In the genomic region with DNA sequence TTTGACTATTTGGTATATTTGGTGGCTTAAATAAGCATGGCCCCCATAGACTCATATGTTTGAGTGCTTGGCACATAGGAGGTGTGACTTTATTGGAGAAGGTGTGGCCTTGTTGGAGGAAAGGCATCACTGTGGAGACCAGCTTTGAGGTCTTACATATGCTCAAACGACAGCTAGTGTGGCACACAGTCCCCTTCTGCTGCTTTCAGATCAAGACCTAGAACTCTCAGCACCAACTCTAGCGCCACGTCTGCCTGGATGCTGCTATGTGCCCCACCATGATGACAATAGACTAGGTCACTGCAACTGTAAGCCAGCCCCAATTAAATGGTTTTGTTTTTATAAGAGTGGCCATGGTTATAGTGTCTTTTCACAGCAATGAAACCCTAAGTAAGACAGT, we compare ENCODE assay signal across 18 mouse cellular contexts. TPM values are rescaled to one million over a fixed set of nuclear protein-coding genes. Genes with fewer than 3 reads are reported as not detected.
DNase-seq lines count a peak whose midpoint lies in the region; ATAC-seq and TF ChIP-seq lines count a peak whose summit lies in the region.
"Had no signal": no experiment of that assay in that cellular context is flagged by ENCODE, and none has a peak within 500 bp of the region (broad histone marks: within the 10 kb centered on the region; RNA-seq: fewer than 3 reads in every experiment).

No protein-coding gene starts in this region.

- H3K9ac ChIP-seq in heart, adult 2 months (ENCODE audit: low read depth, low read length): no peak overlapping the region
- H3K9ac ChIP-seq in hindbrain, embryonic 13.5 days: no peak overlapping the region
- H3K9ac ChIP-seq in forebrain, embryonic 13.5 days: no peak overlapping the region
- H3K9ac ChIP-seq: kidney, embryonic 15.5 days; limb, embryonic 12.5 days; stomach, embryonic 15.5 days had no signal

- no peak overlapping the region for H3K4me2 ChIP-seq in hindbrain, embryonic 13.5 days
- no peak overlapping the region for H3K4me2 ChIP-seq in forebrain, embryonic 13.5 days

- intact Hi-C loops in heart, adult 2 months (cut with DNase I): loop anchor here (2.0 kb wide), 1 partner anchor 78 kb away; no protein-coding TSS in a partner anchor
- intact Hi-C loops in heart, postnatal 14 days (cut with DNase I): loop anchor here (2.0 kb wide), 1 partner anchor 72 kb away; a partner anchor contains a TSS

- no peak for DNase-seq in heart, adult 2 months
- DNase-seq in heart, postnatal 14 days: no peak
- DNase-seq in A20 (ENCODE audit: low read depth, low spot score): peak; percentile 42
- DNase-seq in brain, adult 2 months (ENCODE audit: low read depth, low spot score): peak; percentile 2
- peak; percentile 25 for DNase-seq in thymus, adult 2 months
- no peak for DNase-seq in adrenal gland, adult 8-10 months
- DNase-seq: heart, postnatal 4 days; lung, embryonic 14.5 days had no signal

- WGBS in heart, adult 2 months: 72% methylated on average over 3 of the region's 3 CpGs
- 43% methylated on average over 3 of the region's 3 CpGs for WGBS in thymus, adult 2 months
- 66% methylated on average over 3 of the region's 3 CpGs for WGBS in hindbrain, embryonic 13.5 days
- WGBS in forebrain, embryonic 13.5 days: 78% methylated on average over 3 of the region's 3 CpGs

- peak overlapping the region; percentile 93; the same call in 1 of the 2 replicates for H3K27ac ChIP-seq in heart, adult 2 months
- peak overlapping the region; percentile 87 for H3K27ac ChIP-seq in thymus, adult 2 months (ENCODE audit: control insufficient read depth, insufficient read depth, low read length)
- no peak overlapping the region for H3K27ac ChIP-seq in hindbrain, embryonic 13.5 days
- no peak overlapping the region for H3K27ac ChIP-seq in forebrain, embryonic 13.5 days
- H3K27ac ChIP-seq: macrophage; stomach, embryonic 15.5 days had no signal

- H3K4me3 ChIP-seq in heart, adult 2 months: no peak overlapping the region
- no peak overlapping the region for H3K4me3 ChIP-seq in thymus, adult 2 months (ENCODE audit: control insufficient read depth, insufficient read depth, low read length)
- H3K4me3 ChIP-seq in hindbrain, embryonic 13.5 days: no peak overlapping the region
- H3K4me3 ChIP-seq in forebrain, embryonic 13.5 days: no peak overlapping the region

- peaks cover 2% of the 10 kb centered on the region; the same call in 1 of the 2 replicates for H3K79me2 ChIP-seq in heart, adult 2 months (replicated peaks; ENCODE audit: control insufficient read depth, insufficient read depth, low read length)

- no peak for TF ChIP-seq CTCF in heart, adult 2 months (IDR thresholded peaks at IDR 0.05)
- no peak for TF ChIP-seq CTCF in thymus, adult 2 months (IDR thresholded peaks at IDR 0.05; ENCODE audit: borderline replicate concordance, control insufficient read depth, extremely low read depth, insufficient read depth, low read length, poor library complexity)

- no peak for TF ChIP-seq POLR2A in heart, adult 2 months (IDR thresholded peaks at IDR 0.05; ENCODE audit: insufficient read depth, low read depth, low read length)
- no peak for TF ChIP-seq POLR2A in thymus, adult 2 months (IDR thresholded peaks at IDR 0.05; ENCODE audit: control insufficient read depth, extremely low read depth, insufficient read depth, low read length, poor library complexity)

- no peak for ATAC-seq in hindbrain, embryonic 13.5 days (ENCODE audit: low FRiP score)
- no peak for ATAC-seq in forebrain, embryonic 13.5 days

- H3K27me3 ChIP-seq in heart, adult 2 months (ENCODE audit: control insufficient read depth, insufficient read depth, low read length): peaks cover 2% of the 10 kb centered on the region; the same call in 1 of the 2 replicates
- no peaks in the 10 kb centered on the region for H3K27me3 ChIP-seq in thymus, adult 2 months (ENCODE audit: control insufficient read depth, insufficient read depth, low read length)
- no peaks in the 10 kb centered on the region for H3K27me3 ChIP-seq in hindbrain, embryonic 13.5 days
- H3K27me3 ChIP-seq in forebrain, embryonic 13.5 days: no peaks in the 10 kb centered on the region
- H3K27me3 ChIP-seq: CH12.LX; midbrain, embryonic 15.5 days; stomach, embryonic 15.5 days had no signal

- TF ChIP-seq EP300 in heart, adult 2 months (IDR thresholded peaks at IDR 0.05; ENCODE audit: insufficient read depth, low read depth, low read length): no peak

- peaks cover 3% of the 10 kb centered on the region for H3K36me3 ChIP-seq in heart, adult 2 months (ENCODE audit: control insufficient read depth, insufficient read depth, low read length)
- no peaks in the 10 kb centered on the region for H3K36me3 ChIP-seq in thymus, adult 2 months (ENCODE audit: control insufficient read depth, insufficient read depth, low read length)
- H3K36me3 ChIP-seq in hindbrain, embryonic 13.5 days: no peaks in the 10 kb centered on the region
- no peaks in the 10 kb centered on the region for H3K36me3 ChIP-seq in forebrain, embryonic 13.5 days (ENCODE audit: poor library complexity, severe bottlenecking)
- H3K36me3 ChIP-seq: embryonic facial prominence, embryonic 10.5 days; heart, embryonic 10.5 days; kidney, embryonic 15.5 days; limb, embryonic 12.5 days; midbrain, embryonic 15.5 days; stomach, embryonic 15.5 days had no signal

- H3K4me1 ChIP-seq in heart, adult 2 months (ENCODE audit: control insufficient read depth, insufficient read depth, low read length): peaks cover 3% of the 10 kb centered on the region
- H3K4me1 ChIP-seq in thymus, adult 2 months (replicated peaks; ENCODE audit: control insufficient read depth, insufficient read depth, low read length): peaks cover 16% of the 10 kb centered on the region
- peaks cover 22% of the 10 kb centered on the region for H3K4me1 ChIP-seq in hindbrain, embryonic 13.5 days (replicated peaks)
- H3K4me1 ChIP-seq in forebrain, embryonic 13.5 days: peaks cover 11% of the 10 kb centered on the region

- H3K9me3 ChIP-seq in hindbrain, embryonic 13.5 days: no peaks in the 10 kb centered on the region
- H3K9me3 ChIP-seq in forebrain, embryonic 13.5 days (replicated peaks): no peaks in the 10 kb centered on the region
- H3K9me3 ChIP-seq: embryonic facial prominence, embryonic 10.5 days; heart, embryonic 10.5 days; kidney, embryonic 15.5 days; limb, embryonic 12.5 days; midbrain, embryonic 15.5 days; stomach, embryonic 15.5 days had no signal

RNA-seq across cellular contexts. Expression of a gene that starts 0.9 kb away (rescaled TPM):
- 100 to 1,000 TPM; 218 to 263 TPM for total RNA-seq in heart, adult 2 months (2021)
- polyA plus RNA-seq in heart, adult 2 months (2012; rRNA removed): 170 and 260 TPM in 2 replicates
- 100 to 1,000 TPM; 188 to 192 TPM for total RNA-seq in heart, postnatal 14 days (2021)
- 56.0 and 66.5 TPM in 2 replicates for polyA plus RNA-seq in thymus, adult 2 months (2012; rRNA removed)
- 62.9 and 64.6 TPM in 2 replicates for polyA plus RNA-seq in hindbrain, embryonic 13.5 days (2015; fragmentation: Nextera tagmentation; extraction: Ambion mirVana)
- total RNA-seq in adrenal gland, adult 8-10 months (2022): 100 to 1,000 TPM; 112 to 180 (median 143) TPM
- 52.4 and 54.7 TPM in 2 replicates for polyA plus RNA-seq in forebrain, embryonic 13.5 days (2015; fragmentation: Nextera tagmentation; extraction: Ambion mirVana)

Comparison
In these comparisons a context has a peak if more than half of its experiments do, and no peak if none do; other contexts are left out.
1. DNase-seq: peak in A20 (single experiment), brain, adult 2 months (single experiment) and thymus, adult 2 months (single experiment); none in heart, adult 2 months (0 of 2), heart, postnatal 14 days (0 of 2) and adrenal gland, adult 8-10 months (single experiment).
2. H3K27ac ChIP-seq: peak in heart, adult 2 months (single experiment) and thymus, adult 2 months (single experiment); none in hindbrain, embryonic 13.5 days (single experiment) and forebrain, embryonic 13.5 days (single experiment).